Mouse (Mus musculus): ENCODE results near the gene Dyrk2. TPM values are rescaled to one million over a fixed set of nuclear protein-coding genes. Genes with fewer than 3 reads are reported as not detected.

Dyrk2 gene
- polyA plus RNA-seq, 1 experiment: 14.9 TPM

- no peak for DNase-seq (ENCODE audit: low read depth, low spot score)
- 91% methylated on average over 16 of the region's 16 CpGs for WGBS
Observed at GRCm38 (mm10) chr10:118852554-118852953, 17.5 kb downstream of the Dyrk2 start.

DNA sequence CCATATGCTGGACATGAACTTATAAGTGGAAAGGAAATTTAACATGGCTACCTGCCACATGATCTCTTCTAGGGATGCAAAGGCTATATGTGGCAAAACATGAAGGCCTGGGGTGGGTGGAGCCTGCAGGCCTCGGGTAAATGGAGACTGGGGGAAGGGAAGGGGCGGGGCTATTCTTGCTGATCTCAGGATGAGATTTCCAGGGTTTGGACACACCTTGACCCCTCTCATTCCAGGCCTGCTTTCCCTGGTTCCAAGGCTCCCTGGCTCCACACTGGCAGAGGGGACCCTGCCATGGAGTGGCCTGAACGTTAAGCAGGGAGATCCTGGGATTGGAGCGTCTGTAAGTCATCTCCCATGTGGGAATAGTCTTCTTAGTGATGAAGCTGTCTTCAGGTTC is 21.5 kb downstream of the Dyrk2 start:
- DNase-seq (ENCODE audit: low read depth, low spot score): no peak
- WGBS: 75% methylated on average over 4 of the region's 4 CpGs

DNA sequence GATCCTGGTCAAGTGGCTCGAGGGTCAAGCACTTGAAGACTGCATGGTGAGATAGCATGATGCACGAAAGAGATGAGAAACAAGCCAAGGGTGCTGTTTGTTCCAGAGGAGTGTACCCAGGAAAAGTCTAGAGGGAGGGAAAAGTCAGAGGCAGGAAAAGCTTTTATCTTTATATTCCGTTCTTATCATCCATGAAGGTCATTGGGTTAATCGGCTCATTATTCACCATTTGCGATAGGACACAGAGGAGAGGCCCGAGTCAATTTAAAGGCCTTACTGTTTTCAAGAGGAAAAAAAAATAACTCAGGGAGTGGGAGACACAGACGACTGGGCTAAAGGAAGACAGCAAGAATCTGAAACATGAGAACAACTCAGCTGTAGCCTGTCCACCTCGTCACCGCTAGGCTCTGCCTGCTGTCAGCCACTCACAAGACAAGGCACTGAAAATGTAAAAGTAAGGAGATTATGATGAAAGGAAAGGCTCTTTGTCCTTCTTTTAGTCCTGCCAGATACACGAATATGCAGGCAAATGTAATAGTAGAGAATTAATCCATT is 22.9 kb downstream of the Dyrk2 start:
- WGBS: 76% methylated on average over 10 of the region's 10 CpGs
- no peak for DNase-seq (ENCODE audit: low read depth, low spot score)

GRCm38 (mm10) chr10:118840598-118840997 is 29.4 kb downstream of the Dyrk2 start:
- DNase-seq (ENCODE audit: low read depth, low spot score): no peak
- 52% methylated on average over 9 of the region's 9 CpGs for WGBS

DNA sequence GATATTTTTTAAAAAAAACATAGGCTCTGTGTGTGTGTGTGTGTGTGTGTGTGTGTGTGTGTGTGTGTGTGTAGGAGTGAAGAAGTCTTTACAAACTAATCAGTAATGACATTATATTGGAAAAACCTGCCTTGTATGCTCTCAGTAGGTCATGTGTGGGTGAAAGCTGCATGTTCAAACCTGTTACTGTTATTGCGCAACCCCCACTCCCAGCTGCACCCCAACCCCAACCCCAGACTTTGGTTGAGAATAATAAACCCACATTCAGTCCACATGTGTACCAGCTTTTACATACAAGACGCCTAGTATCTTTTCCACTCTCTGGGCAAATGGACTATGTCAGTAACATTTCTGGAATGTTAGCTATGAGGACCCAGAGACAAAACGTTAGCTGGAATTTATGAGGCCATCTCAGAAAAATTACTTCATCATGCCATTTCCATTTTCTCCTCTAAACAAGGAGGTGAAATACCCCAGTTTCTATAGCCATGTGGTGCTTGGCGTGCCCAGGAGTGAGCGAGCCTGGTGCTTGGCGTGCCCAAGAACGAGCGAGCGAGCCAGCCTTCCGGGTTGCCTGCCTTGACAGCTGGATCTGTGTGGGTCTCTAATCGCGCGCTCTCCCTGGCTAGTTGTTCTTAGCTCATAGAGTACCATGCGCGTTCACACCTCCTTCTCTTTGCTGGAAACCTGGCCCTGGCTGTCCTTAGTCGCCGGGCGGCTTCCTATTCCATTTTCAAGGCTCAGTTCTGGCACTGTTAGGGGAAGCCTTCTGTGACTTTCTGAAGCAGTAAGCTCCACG is 30.5 kb downstream of the Dyrk2 start:
- 79% methylated on average over 19 of the region's 19 CpGs for WGBS
- DNase-seq (ENCODE audit: low read depth, low spot score): no peak

DNA sequence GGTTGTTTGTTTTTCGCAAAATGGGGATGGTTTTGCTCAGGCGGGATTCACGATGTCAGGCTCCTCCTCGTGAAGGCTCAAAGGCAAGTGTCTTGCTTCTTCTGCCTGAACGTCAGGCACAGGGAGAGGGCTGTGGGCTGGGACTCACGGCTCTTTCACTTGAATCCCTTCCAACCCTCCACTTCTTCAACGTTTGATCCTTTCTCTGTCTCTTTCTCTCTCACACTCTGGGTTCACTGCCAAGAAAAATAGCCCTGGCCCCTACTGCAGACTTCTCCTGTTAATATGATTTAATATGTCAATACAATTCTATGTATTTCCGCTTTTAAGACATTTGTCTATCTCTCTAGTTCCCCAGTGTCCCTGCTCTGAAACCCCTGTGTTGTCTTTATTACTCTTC is 32.4 kb downstream of the Dyrk2 start:
- WGBS: 29% methylated on average over 8 of the region's 8 CpGs
- no peak for DNase-seq (ENCODE audit: low read depth, low spot score)

- DNase-seq (ENCODE audit: low read depth, low spot score): no peak
- 70% methylated on average over 8 of the region's 8 CpGs for WGBS
Observed at GRCm38 (mm10) chr10:118831190-118831589, 38.8 kb downstream of the Dyrk2 start.

DNA sequence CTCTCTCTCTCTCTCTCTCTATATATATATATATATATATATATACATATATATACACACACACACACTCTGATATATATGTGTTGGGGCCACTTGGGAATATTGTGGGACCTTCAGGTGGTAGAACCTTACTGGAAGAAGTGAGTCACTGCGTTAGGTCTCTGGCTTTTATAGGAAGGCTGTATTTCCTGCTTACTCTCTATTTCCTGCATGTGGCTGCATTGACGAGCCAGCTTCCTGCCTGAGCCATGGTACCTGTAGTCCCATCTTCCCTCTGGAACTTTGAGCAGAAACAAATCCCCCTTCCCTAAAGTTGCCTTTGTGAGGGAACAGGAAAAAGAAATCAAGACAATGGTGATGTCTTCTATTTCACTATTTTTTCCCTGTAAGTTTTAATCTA is 40.4 kb downstream of the Dyrk2 start:
- no peak for DNase-seq (ENCODE audit: low read depth, low spot score)
- WGBS: 47% methylated on average over 2 of the region's 2 CpGs

GRCm38 (mm10) chr10:118827116-118827515 is 42.9 kb downstream of the Dyrk2 start:
- DNase-seq (ENCODE audit: low read depth, low spot score): no peak
- WGBS: 88% methylated on average over 7 of the region's 7 CpGs

- WGBS: 80% methylated on average over 8 of the region's 8 CpGs
- no peak for DNase-seq (ENCODE audit: low read depth, low spot score)
Observed at GRCm38 (mm10) chr10:118824830-118825229, 45.2 kb downstream of the Dyrk2 start.

- 52% methylated on average over 7 of the region's 7 CpGs for WGBS
- DNase-seq (ENCODE audit: low read depth, low spot score): no peak
Observed at GRCm38 (mm10) chr10:118820901-118821300, 49.1 kb downstream of the Dyrk2 start.

DNA sequence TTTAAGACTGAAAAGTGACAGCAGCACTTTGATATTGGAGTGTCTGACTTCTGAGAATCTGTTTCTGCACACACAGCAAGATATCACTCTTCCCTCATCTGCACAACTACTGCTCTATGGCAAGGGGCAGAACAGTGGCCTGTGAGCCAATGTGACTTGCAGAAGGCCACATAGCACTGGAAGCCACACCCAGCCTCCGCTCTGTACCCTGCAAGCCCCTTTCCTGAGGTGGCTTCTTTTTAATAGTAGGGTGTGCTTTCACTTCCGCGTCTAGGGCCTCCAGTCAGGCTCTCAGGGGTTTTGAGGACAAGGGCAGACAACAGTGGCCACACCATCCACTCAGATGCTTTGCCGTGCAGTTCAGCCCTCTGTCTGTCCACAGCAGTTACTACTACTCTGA is 50.2 kb downstream of the Dyrk2 start:
- no peak for DNase-seq (ENCODE audit: low read depth, low spot score)
- 65% methylated on average over 4 of the region's 4 CpGs for WGBS

DNA sequence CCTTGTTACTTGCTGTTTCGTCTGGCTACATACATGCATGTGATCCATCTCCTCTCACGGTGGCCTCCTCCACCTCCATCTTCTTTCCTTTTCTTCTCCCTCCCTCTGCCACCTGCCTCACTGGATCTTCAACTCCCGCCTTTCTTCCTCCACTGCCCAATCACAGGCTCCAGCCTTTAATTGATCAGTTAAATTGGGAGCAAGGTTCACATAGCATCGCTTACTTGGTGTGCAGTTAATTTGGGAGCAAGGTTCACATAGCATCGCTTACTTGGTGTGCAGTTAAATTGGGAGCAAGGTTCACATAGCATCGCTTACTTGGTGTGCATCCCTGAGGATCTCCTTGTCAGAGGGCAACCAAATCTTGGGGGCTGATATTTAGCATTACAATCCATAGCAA is 52.9 kb downstream of the Dyrk2 start:
- 37% methylated on average over 6 of the region's 6 CpGs for WGBS

GRCm38 (mm10) chr10:118811945-118812344 is 58.1 kb downstream of the Dyrk2 start:
- 70% methylated on average over 6 of the region's 6 CpGs for WGBS
- no peak for DNase-seq (ENCODE audit: low read depth, low spot score)

More for the DNA sequence above, 52.9 kb downstream of the Dyrk2 start:
- DNase-seq (ENCODE audit: low read depth, low spot score): peak; percentile 81

GRCm38 (mm10) chr10:118810908-118811711 is 58.9 kb downstream of the Dyrk2 start:
- DNase-seq (ENCODE audit: low read depth, low spot score): no peak
- WGBS: 32% methylated on average over 16 of the region's 16 CpGs

All from large intestine, adult 2 months (tissue).